Mouse (Mus musculus): ENCODE data around the gene Agbl3. TPM values are rescaled to one million over a fixed set of nuclear protein-coding genes. Genes with fewer than 3 reads are reported as not detected.

Agbl3 gene
- polyA plus RNA-seq, 1 experiment from 2014 or later, result 13.2 TPM

DNA sequence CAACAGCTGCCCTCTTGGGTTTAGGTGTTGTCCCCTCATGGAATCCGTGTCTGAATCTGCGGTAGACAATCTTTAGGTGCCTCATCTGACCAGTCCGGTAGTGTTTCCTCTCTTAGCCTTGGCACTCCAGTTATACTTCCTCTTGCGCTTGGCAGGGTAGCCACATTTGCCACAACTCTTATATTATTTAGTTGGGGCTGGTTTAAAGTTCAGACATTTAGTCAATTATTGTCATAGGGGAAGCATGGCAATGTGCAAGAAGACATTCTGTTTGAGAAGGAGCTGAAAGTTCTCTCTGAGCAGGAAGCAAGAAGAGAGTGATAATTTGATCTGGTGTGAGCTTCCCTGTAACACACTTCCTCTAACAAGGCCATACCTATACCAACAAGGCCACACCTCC, 30.4 kb downstream of the Agbl3 start:
- Histone ChIP-seq H3K36me3 (no peaks in the 10 kb centered on the region), H3K4me1 (replicated peaks) (no peaks in the 10 kb centered on the region), H3K27ac (replicated peaks) (no peak overlapping the region), H3K4me2 (no peak overlapping the region), H3K4me3 (no peak overlapping the region), H3K9ac (no peak overlapping the region), H3K27me3 (no peaks in the 10 kb centered on the region), H3K9me3 (no peaks in the 10 kb centered on the region)
- no peak for ATAC-seq (ENCODE audit: low FRiP score, low read depth)
- 94% methylated on average over 4 of the region's 4 CpGs for WGBS

DNA sequence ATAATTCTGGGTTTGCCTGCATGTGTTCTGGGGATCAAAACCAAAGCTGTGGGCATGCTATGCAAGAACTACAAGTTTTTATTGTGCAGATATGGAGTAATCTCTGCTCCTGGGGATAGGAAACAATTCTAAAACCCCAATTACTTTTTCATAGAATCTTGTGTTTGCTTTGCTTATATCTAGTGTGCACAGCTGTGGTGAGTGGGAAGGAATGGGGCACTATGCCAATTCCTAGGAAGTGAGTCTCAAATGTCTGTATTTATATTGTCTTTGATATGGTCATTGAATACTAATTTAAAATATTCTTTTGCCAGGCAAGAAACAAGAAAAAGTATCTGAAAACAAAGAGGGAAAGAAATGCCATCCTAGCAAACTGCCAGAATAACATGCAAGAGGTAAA, 44.2 kb downstream of the Agbl3 start:
- H3K4me3 ChIP-seq, result no peak overlapping the region
- no peak overlapping the region for H3K27ac ChIP-seq (replicated peaks)
- no peak overlapping the region for H3K4me2 ChIP-seq
- H3K4me1 ChIP-seq (replicated peaks), result no peaks in the 10 kb centered on the region
- no peaks in the 10 kb centered on the region for H3K9me3 ChIP-seq
- H3K9ac ChIP-seq, result no peak overlapping the region
- H3K27me3 ChIP-seq, result no peaks in the 10 kb centered on the region
- H3K36me3 ChIP-seq, result no peaks in the 10 kb centered on the region
- ATAC-seq (ENCODE audit: low FRiP score, low read depth), result no peak

DNA sequence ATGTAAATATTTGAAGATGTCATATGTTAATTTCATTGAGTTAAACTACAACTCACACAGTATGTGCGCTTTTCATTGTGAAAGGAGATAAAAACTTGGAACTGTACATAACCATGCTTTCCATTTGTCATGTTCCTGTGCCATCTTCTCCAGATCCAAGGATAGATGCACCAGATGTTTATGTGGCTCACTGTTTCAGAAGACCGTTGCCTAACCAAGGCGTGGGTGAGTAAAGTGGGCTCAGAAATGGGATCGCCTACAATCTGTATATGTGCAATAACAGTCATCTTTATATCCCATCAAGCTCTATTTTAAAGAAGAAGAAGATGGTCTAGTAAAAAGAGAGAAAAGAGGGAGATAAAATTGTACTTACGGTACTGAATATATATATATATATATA, 52.1 kb downstream of the Agbl3 start:
- 99% methylated on average over 5 of the region's 5 CpGs for WGBS
- Histone ChIP-seq H3K36me3 (no peaks in the 10 kb centered on the region), H3K4me2 (no peak overlapping the region), H3K27ac (replicated peaks) (no peak overlapping the region), H3K27me3 (no peaks in the 10 kb centered on the region), H3K9me3 (no peaks in the 10 kb centered on the region), H3K4me3 (no peak overlapping the region), H3K4me1 (replicated peaks) (no peaks in the 10 kb centered on the region), H3K9ac (no peak overlapping the region)
- ATAC-seq (ENCODE audit: low FRiP score, low read depth), result no peak

DNA sequence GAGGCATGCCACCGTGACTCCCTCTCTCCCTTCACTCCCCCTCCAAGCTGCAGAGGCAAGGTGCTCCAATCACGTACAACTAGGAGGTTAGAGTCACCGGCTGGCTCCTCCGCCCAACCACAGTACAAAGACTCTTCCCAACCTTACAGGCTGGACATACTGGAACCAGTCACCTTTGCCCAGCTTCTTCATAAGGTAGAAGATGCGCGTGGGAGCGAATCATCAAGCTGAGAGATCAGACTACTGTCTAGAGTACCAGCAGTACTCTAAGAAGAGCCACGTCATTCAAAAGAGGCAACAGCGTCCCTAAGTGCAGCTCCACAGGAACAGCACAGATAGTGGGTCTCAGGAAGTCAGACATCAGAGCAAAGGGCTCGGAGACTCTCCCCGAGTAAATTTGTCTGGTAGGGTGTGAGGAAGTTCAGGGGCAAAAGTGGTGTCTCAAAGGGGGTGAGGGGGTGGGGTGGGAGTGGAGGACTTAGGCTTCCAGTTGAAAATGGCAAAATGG, 81.4 kb downstream of the Agbl3 start:
- 92% methylated on average over 11 of the region's 11 CpGs for WGBS
- Histone ChIP-seq H3K4me3 (no peak overlapping the region), H3K27me3 (no peaks in the 10 kb centered on the region), H3K9me3 (no peaks in the 10 kb centered on the region), H3K36me3 (no peaks in the 10 kb centered on the region), H3K27ac (replicated peaks) (no peak overlapping the region), H3K4me2 (no peak overlapping the region), H3K4me1 (replicated peaks) (no peaks in the 10 kb centered on the region), H3K9ac (no peak overlapping the region)
- no peak for ATAC-seq (ENCODE audit: low FRiP score, low read depth)

DNA sequence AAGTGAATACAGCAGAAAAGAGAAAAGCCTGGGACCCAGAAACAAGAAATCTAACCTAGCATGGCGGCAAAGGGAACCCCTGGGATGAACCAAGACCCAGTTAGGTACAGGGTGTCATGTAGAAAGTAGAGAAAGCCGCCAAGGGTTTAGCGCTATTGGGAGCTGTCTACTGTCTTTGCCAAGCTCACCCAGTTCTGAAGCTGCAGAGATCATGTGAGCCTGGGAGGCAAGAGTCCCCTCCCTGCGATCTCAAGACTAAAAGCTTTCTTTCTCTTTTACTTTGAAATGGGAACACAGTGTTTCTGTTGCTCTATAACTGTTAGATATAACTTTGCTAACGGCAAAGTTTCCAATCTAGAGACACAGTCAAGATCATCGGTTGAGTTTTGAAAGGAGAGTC, 82.1 kb downstream of the Agbl3 start:
- no peaks in the 10 kb centered on the region for H3K9me3 ChIP-seq
- H3K27me3 ChIP-seq, result no peaks in the 10 kb centered on the region
- 92% methylated on average over 6 of the region's 6 CpGs for WGBS
- no peak overlapping the region for H3K4me2 ChIP-seq
- no peak overlapping the region for H3K9ac ChIP-seq
- H3K27ac ChIP-seq (replicated peaks), result no peak overlapping the region
- H3K36me3 ChIP-seq, result no peaks in the 10 kb centered on the region
- H3K4me1 ChIP-seq (replicated peaks), result 0 out of 2 replicates have a peak, but pooled peaks cover 4% of the 10 kb centered on the region
- H3K4me3 ChIP-seq, result no peak overlapping the region
- ATAC-seq (ENCODE audit: low FRiP score, low read depth), result no peak

DNA sequence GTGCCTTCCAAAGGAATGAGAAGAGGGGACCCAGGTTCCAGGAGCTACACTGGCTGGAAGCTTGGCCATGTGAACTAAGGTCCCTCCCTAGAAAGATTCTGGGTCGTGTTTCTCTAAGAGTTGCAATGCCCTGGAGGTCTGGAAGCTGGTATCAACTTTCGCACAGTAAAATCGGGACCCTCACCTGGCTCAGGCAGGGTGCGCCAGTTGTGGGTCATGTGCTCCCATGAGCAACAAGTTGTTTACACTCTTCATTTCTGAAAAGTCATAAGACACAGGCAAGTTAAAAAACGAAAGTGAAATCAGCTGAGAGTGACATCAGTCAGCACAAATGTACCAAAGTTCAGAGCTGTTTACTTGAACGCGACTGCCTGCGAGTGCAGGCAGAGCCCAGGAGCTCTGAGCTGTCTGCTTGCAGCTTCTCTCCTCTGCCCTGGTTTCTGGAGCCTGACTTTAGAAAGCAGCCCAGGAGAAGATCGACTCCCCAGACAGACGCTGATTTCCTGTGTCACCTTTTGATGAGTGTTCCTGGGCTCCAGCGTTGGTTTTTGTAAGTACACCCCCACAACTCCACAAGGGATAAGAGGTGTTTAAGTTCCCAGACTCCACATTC, 82.7 kb downstream of the Agbl3 start, which contains the start of gene Tmem140:
Tmem140 (plus strand) TSS at position 356 of the 613 bp plus-strand sequence.
- Histone ChIP-seq H3K36me3 (no peaks in the 10 kb centered on the region), H3K9me3 (no peaks in the 10 kb centered on the region), H3K4me1 (replicated peaks) (0 out of 2 replicates have a peak, but pooled peaks cover 4% of the 10 kb centered on the region), H3K27ac (replicated peaks) (no peak within 1 kb of the TSS), H3K4me3 (no peak within 1 kb of the TSS), H3K27me3 (no peaks in the 10 kb centered on the region), H3K9ac (no peak within 1 kb of the TSS), H3K4me2 (peak within 1 kb of the TSS; percentile 14; the same call in 1 of the 2 replicates)
- WGBS, result 63% methylated on average over 11 of the region's 11 CpGs
- ATAC-seq (ENCODE audit: low FRiP score, low read depth), result no peak

DNA sequence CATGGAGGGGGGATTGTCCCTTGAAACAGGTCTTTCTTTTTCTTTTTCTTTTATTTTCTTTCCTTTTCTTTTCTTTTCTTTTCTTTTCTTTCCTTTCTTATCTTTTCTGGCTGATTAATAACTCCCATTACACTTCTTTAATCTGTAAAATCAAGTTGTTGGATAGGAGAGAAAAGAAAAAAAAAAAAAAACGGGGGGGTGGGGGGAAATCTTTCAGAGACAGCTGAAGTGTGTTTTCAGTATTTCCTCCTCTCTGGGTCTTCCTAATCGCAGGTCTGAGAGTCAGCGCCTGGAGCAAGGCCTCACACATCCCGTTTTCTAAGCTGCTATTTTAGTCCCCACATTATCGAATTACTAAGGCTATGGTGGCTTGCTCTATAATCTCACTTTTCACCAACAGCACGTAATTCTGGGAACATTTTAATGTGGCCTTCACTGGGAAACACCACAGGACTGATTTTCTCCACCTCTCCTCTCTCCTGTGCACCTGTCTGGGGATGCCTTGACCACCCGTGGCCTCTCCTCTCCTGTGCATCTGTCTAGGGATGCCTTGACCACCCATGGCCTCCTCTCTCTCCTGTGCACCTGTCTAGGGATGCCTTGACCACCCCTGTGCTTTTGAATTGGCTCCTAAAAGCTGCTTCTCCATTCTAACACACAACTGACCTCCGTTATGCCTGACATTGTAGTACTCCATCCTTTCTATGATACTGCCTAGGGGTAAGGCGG, 83.7 kb downstream of the Agbl3 start:
- Histone ChIP-seq H3K9me3 (no peaks in the 10 kb centered on the region), H3K27me3 (no peaks in the 10 kb centered on the region), H3K4me1 (replicated peaks) (0 out of 2 replicates have a peak, but pooled peaks cover 4% of the 10 kb centered on the region), H3K36me3 (no peaks in the 10 kb centered on the region), H3K27ac (replicated peaks) (no peak overlapping the region), H3K9ac (no peak overlapping the region), H3K4me2 (no peak overlapping the region), H3K4me3 (no peak overlapping the region)
- ATAC-seq (ENCODE audit: low FRiP score, low read depth), result no peak
- 74% methylated on average over 9 of the region's 9 CpGs for WGBS

DNA sequence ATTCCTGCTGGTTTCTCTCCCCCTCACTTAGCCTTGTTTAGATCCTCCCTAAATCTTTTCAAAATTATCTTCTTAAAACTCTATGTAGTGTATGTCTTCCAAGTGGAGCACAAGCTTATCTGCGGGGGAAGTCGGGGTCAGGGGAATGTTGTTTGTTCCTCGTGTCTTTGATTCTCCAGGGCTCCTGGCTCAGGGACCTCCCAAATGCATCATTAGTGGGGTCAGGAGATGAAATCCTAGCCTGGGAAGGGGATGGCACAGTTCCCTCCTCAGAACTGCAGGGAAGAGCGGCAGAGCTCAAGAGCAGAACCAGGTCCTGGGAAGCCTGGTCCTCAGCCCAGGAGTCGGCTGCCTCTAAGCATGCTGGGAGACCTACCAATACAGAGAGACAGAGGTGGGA, 85.0 kb downstream of the Agbl3 start:
- no peaks in the 10 kb centered on the region for H3K27me3 ChIP-seq
- H3K4me3 ChIP-seq, result no peak overlapping the region
- WGBS, result 76% methylated on average over 5 of the region's 5 CpGs

DNA sequence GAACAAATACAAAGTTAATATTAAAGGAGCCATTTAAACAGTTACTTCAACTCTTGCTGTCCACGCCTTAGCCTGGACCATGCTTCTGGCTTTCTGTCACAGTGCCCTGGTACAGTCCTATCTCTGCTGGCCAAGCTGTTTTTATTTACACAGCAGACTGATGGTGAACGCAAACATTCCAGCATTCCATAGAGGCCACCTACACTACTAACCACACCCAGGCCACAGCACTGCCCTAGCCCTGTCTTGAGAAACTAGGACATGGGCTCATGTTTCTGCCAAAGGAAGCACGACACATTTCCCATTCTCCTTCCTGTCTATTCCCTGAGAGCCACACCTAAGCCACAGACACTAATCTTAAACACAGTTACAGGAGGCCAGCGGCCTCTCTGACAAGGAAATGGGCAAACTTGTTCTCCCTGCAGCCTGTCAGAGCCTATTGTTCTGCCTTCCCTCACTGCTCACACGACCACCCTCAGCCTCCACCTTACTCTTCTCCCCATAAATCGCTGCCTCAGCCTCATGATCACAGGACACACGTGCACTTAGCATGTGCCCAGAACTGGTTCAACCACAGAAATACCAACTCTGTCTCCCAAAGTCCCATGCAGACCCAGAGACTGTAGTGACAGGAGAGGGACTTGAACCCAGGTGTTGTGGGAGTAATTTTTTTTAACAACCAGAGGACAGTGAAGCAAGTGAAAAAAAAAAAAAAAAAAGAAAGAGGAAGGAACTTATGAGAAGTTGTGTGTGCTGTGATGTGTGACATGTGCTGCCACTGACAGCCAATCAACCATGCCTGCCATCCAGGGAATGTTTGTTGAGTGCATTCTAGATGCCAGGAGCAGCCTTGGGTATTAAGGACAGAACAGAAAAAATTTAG, 85.7 kb downstream of the Agbl3 start:
- Histone ChIP-seq H3K9me3 (no peaks in the 10 kb centered on the region), H3K4me2 (no peak overlapping the region), H3K36me3 (no peaks in the 10 kb centered on the region), H3K27ac (replicated peaks) (no peak overlapping the region), H3K4me1 (replicated peaks) (0 out of 2 replicates have a peak, but pooled peaks cover 4% of the 10 kb centered on the region), H3K4me3 (no peak overlapping the region), H3K9ac (no peak overlapping the region), H3K27me3 (no peaks in the 10 kb centered on the region)
- no peak for ATAC-seq (ENCODE audit: low FRiP score, low read depth)
- WGBS, result 70% methylated on average over 7 of the region's 7 CpGs

More for the DNA sequence above, 85.0 kb downstream of the Agbl3 start:
- Histone ChIP-seq H3K9ac (no peak overlapping the region), H3K9me3 (no peaks in the 10 kb centered on the region), H3K27ac (replicated peaks) (no peak overlapping the region), H3K4me1 (replicated peaks) (0 out of 2 replicates have a peak, but pooled peaks cover 4% of the 10 kb centered on the region), H3K36me3 (no peaks in the 10 kb centered on the region), H3K4me2 (no peak overlapping the region)
- ATAC-seq (ENCODE audit: low FRiP score, low read depth), result no peak

DNA sequence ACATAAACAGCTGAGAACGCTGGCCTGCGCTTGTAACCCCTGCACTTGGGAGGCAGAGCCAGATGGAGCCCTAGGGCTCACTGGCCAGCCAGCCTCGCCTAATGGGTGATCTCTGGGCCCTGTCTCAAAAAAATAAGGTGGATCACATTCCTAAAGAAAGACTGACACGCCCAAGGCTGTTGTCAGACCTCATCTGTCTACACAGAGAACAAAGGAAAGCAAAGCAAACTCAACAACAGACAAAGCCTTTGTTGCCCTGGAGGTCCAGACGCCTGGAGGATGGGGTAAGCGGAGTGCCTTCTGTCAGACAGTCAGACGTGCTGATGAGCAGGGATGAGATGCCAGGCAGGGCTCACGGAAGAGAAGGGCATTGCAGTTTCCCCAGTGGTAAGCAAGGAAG, 86.6 kb downstream of the Agbl3 start:
- Histone ChIP-seq H3K9ac (no peak overlapping the region), H3K9me3 (no peaks in the 10 kb centered on the region), H3K4me1 (replicated peaks) (peaks cover 4% of the 10 kb centered on the region; the same call in 1 of the 2 replicates), H3K4me3 (no peak overlapping the region), H3K27ac (replicated peaks) (no peak overlapping the region), H3K4me2 (no peak overlapping the region), H3K27me3 (no peaks in the 10 kb centered on the region), H3K36me3 (no peaks in the 10 kb centered on the region)
- ATAC-seq (ENCODE audit: low FRiP score, low read depth), result no peak
- WGBS, result 28% methylated on average over 8 of the region's 8 CpGs

DNA sequence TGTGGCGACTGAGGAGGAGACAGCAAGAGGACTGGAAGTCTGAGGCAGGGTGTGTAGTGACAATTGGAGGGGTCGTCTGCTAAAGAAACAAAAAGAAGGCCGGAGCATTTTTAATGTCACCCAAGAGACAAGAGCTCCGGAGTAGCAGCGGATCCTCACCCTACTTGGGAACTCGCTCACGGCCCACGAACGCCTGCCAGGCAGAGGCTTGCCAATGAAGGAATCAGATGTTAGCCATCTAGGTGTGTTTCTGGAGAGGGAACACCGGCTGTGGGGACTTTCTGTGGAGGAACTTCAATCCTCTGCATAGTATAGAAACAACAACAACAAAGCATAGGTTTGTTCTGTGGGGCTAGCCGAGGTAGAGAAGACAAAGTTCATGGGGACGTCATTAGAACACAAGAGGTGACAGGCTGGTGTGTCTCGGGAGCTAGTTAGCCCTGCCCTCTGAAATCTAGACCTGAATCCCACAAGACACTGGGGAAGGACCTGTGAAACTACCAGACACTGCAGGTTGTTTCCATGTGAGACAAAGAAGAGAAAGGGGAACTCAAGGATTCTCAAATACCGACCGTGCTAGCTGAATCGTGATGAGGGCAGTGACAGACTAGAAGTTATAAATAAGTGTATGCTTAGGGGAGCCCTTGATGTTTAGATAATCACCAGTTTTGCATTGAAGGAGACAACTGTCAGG, 87.2 kb downstream of the Agbl3 start:
- H3K4me3 ChIP-seq, result no peak overlapping the region
- H3K4me2 ChIP-seq, result no peak overlapping the region
- H3K36me3 ChIP-seq, result no peaks in the 10 kb centered on the region
- H3K9me3 ChIP-seq, result no peaks in the 10 kb centered on the region
- WGBS, result 66% methylated on average over 16 of the region's 16 CpGs
- H3K4me1 ChIP-seq (replicated peaks), result peaks cover 4% of the 10 kb centered on the region; the same call in 1 of the 2 replicates
- no peaks in the 10 kb centered on the region for H3K27me3 ChIP-seq
- no peak overlapping the region for H3K27ac ChIP-seq (replicated peaks)
- no peak for ATAC-seq (ENCODE audit: low FRiP score, low read depth)
- H3K9ac ChIP-seq, result no peak overlapping the region
